Mouse (Mus musculus): Measurements from ENCODE around the gene Rpl13.

Gene Rpl13

GRCm38 (mm10) chr8:123108010-123108409 is 5.9 kb downstream of the Rpl13 start:
- DNase-seq (ENCODE audit: low spot score in 2 of 2) = no peak

- no peak for DNase-seq (ENCODE audit: low spot score in 2 of 2)
These were observed 6.8 kb downstream of the Rpl13 start for GRCm38 (mm10) chr8:123108953-123109352.

DNA sequence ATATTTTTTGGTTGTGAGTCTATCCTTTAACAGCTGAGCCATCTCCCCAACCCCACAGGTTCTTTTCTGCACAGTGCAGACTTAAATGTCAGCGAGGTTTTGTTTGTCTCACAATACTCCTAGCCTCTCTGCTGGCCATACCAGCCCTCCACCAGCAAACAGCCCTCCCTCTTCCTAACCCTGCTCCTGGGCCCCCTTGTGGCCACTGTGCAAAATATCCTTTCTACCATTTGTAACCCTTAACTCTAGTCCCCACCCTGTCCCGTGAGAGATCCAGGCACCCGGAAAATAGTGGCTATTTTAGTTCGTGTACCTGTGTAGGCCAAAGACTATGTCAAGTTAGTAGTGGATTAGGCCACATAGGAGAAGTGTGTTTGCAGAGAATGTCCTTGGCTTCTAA is 8.5 kb downstream of the Rpl13 start:
- no peak for DNase-seq (ENCODE audit: low spot score in 2 of 2)

- DNase-seq (ENCODE audit: low spot score in 2 of 2) = no peak
These were observed 10.7 kb downstream of the Rpl13 start for GRCm38 (mm10) chr8:123112892-123113291.

DNA sequence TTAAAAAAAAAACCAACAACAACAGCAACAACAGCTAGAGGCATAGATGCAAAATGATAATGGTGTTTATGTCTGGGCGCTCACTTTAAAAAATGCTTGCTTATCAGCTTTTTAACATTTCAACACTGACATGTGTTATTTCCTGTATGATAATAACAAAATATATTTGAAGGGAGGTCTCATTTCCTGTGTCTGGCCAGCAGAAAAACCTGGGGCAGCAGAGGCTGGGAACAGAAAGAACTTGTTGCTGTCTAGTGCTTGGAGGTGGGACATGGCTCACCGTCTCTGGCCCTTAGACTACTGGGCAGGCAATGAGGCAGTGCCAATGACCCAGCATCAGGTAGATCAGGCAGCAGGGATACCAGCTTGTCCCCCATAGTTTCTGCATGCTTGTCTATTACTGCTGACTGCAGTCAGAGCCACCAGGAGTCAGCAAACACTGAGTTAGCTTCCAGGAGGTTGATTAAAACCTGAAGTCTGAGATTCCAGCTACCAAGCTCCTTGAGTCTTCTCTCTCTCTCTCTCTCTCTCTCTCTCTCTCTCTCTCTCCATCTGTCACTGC is 11.8 kb downstream of the Rpl13 start:
- no peak for DNase-seq (ENCODE audit: low spot score in 2 of 2)

DNA sequence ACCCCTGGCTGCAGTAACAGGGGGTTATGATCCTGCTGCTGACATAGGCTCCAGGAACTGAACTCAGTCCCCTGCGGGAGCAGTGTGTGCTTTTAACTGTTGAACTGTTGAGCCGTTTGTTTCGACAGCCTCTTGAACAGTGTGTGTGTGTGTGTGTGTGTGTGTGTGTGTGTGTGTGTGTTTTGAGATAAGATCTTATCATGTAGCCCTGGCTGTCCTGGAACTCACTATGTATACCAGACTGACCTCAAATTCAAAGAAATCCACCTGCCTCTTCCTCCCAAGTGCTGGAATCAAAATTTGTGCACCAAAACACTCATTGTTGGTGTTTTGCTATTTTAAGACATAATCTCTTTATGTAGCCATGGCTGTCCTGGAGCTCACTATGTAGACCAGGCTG is 12.5 kb downstream of the Rpl13 start:
- DNase-seq (ENCODE audit: low spot score in 2 of 2) = no peak

GRCm38 (mm10) chr8:123117127-123117731 is 15.1 kb downstream of the Rpl13 start, which contains the start of gene Cpne7:
Cpne7 (plus strand) TSS chr8:123117374.
- no peak for DNase-seq (ENCODE audit: low spot score in 2 of 2)

DNA sequence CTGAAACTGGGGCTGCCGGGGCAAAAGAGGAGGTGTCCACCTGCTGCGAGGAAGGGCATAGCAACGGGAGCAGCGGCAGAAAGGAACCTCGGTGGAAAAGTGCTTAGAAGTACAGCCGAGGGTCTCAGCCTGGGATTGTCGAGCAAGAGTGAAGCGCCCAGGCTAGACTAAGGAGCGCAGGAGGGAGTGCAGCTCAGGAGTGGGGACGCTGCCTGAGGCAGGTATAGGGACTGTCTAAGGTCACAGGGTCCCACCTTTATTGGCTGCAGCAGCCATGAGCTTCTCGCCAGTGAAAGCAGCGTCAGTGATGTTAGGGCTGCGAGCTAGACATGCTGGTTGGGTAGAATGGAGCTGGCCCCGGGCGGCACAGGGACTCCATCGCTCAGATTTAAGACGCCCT is 15.6 kb downstream of the Rpl13 start:
- DNase-seq (ENCODE audit: low spot score in 2 of 2) = no peak

DNA sequence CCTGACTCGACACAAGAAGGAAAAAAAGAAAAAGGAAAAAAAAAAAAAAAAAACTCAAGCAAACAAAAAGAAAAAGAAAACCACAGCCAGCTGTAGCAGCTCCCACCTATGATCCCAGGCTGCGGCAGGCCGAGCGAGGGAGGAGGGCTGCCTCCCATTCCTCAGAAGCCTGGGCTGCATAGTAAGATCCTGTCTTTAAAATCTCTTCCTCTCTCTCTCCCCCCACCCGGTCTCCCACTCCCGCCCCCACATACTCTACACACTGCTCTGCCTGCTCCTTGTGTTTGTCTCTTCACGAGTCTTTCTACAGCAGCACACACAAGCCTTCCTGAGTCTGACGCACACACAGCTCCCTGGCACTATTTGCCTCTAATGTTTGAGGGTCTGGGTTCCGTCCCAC is 19.9 kb downstream of the Rpl13 start:
- no peak for DNase-seq (ENCODE audit: low spot score in 2 of 2)

GRCm38 (mm10) chr8:123122670-123123069 is 20.5 kb downstream of the Rpl13 start:
- no peak for DNase-seq (ENCODE audit: low spot score in 2 of 2)

- DNase-seq (ENCODE audit: low spot score in 2 of 2) = no peak
These were observed 24.2 kb downstream of the Rpl13 start for GRCm38 (mm10) chr8:123126193-123126816.

GRCm38 (mm10) chr8:123131041-123131440 is 28.9 kb downstream of the Rpl13 start:
- DNase-seq (ENCODE audit: low spot score in 2 of 2) = no peak

GRCm38 (mm10) chr8:123132953-123133352 is 30.8 kb downstream of the Rpl13 start:
- no peak for DNase-seq (ENCODE audit: low spot score in 2 of 2)

DNA sequence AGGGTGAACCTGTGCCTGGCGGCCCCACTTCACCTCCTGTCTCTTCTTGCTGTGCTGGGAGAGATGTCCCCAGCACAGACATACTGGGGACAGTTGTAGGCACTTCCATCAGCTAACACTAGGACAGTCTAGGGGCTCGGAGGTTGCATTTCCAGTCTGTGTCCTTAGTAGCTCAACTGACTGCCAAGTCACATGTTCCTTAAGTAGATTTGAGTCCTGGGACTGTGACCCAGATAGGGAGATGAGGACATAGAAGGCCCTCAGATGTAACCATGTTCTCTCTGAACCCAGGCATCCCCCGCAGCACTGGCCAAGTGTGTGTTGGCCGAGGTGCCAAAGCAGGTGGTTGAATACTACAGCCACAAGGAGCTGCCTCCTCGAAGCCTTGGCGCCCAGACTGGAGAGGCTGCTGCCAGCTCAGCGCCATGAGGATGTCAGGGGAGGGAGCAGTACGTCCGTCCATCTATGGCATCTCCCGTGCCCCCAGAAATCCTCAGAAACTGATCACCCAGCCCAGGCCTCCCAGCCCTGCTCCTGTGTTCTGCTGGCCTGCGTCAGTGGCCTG is 32.1 kb downstream of the Rpl13 start:
- DNase-seq (ENCODE audit: low spot score in 2 of 2) = no peak

- DNase-seq (ENCODE audit: low spot score in 2 of 2) = no peak
These were observed 33.3 kb downstream of the Rpl13 start for GRCm38 (mm10) chr8:123135406-123135805.

DNA sequence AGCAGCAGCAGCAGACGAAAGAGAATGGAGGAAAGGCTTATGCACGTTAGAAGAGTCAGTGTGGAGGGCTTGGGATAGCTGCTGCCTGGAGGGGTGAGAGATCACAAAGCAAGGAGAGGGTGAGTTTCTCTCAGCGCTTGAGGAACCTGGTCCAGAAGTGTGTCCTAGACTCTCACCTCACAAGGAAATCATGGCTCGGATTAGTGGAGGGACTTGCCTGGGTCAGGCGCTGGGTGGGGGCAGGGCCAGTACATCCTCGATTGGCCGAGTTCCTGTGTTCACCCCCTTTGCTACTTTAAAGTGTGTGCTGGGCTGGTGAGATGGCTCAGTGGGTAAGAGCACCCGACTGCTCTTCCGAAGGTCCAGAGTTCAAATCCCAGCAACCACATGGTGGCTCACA is 33.7 kb downstream of the Rpl13 start:
- DNase-seq (ENCODE audit: low spot score in 2 of 2) = no peak

DNA sequence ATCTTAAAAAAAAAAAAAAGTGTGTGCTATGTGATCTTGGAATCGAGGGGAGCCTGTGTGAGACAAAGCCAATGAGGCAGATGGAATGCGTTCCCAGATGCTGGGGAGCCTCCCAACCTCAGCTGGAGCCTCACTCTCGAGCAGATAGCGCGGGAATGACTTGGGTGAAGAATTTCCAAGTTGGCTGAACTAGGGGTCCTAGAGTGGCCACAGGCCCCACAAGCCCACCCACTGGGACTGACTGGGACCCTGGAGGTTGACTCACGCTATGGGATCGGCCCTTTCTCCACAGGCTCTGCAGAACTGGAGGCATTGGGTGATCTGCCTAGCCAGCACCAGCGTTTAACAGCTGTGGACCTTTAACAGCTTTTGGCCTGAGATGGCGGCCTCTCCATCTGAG is 34.1 kb downstream of the Rpl13 start:
- DNase-seq (ENCODE audit: low spot score in 2 of 2) = no peak

DNA sequence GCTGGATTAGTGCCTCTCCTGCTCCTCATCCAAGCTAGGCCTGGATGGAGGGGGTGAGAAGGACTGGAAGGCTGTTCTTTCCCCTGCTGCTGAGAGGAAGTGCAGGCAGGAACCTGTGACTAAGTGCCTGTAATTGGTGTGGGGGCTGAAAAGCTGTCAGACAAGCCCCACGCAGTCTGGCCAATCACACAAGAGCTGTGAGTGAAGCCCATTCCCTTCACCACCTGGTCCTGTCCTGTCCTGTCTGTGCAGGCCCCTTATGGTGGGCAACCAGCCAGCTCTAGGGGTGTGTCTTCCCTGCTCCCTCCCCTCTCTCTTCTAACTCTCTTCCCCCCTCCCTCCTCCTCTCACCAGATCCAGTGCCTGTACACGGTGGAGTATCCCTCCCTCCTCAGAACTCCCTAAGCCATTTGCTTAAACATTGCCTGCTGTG is 35.5 kb downstream of the Rpl13 start:
- DNase-seq (ENCODE audit: low spot score in 2 of 2) = peak; percentile 33 to 45

GRCm38 (mm10) chr8:123138741-123139140 is 36.6 kb downstream of the Rpl13 start:
- DNase-seq (ENCODE audit: low spot score in 2 of 2) = no peak

- peak in 1 of 2 experiments; percentile 22 for DNase-seq (ENCODE audit: low spot score in 2 of 2)
These were observed 39.8 kb downstream of the Rpl13 start for GRCm38 (mm10) chr8:123141741-123142462.

- DNase-seq (ENCODE audit: low spot score in 2 of 2) = no peak
These were observed 43.1 kb downstream of the Rpl13 start for GRCm38 (mm10) chr8:123145279-123145678.

GRCm38 (mm10) chr8:123146390-123146789 is 44.2 kb downstream of the Rpl13 start:
- DNase-seq (ENCODE audit: low spot score in 2 of 2) = no peak

Data from frontal cortex, postnatal 14 days (tissue).